Mouse (Mus musculus) bone marrow, adult 2 months (tissue): ENCODE data around the gene Wdr5b. TPM values are rescaled to one million over a fixed set of nuclear protein-coding genes. Genes with fewer than 3 reads are reported as not detected.
"Not testable (repeated sequence)": the region's sequence is repeated elsewhere in the genome, so short reads cannot be mapped to it uniquely, and the experiment has no call there.

Source experiments
- H3K27ac ChIP-seq: fragments of 200-500 bp; 2 replicates; pipeline ENCODE4 v1.5.1; 2012; ENCODE audit warnings: low read depth, mild to moderate bottlenecking, control low read depth, inconsistent platforms, low read length; ENCODE audit not compliant: control insufficient read depth, poor library complexity, insufficient read depth
- H3K4me1 ChIP-seq: fragments of 200-500 bp; 2 replicates; pipeline ENCODE4 v1.6.1; 2011; ENCODE audit warnings: low read length; ENCODE audit not compliant: control insufficient read depth, insufficient read depth
- H3K4me3 ChIP-seq: fragments of 200-500 bp; replicated peaks from 2 replicates; pipeline ENCODE3; 2011; ENCODE audit warnings: mild to moderate bottlenecking, low read depth, low read length, control low read depth; ENCODE audit not compliant: control insufficient read depth
- CTCF ChIP-seq: fragments of 200-500 bp; IDR thresholded peaks from 2 replicates; pipeline ENCODE4 v1.5.1; 2011; ENCODE audit warnings: low read length, control low read depth; ENCODE audit not compliant: control insufficient read depth, insufficient read depth
- POLR2A ChIP-seq: fragments of 200-500 bp; IDR thresholded peaks from 2 replicates; pipeline ENCODE4 v1.6.1; 2011; ENCODE audit warnings: low read depth, mild to moderate bottlenecking, control low read depth, low read length, borderline replicate concordance; ENCODE audit not compliant: control insufficient read depth
- WGBS: fragments of 180-500 bp; shearing (Covaris S2); methylation state at CpG from one replicate; pipeline ENCODE4 v1.1.7; 2018; 5-methylcytosine and 5-hydroxymethylcytosine counted together
- polyA plus RNA-seq: library from polyadenylated mRNA; stranded (reverse); fragments of >200 nt; gene quantifications from 2 replicates; pipeline ENCODE4 v1.2.4, GENCODE M21; 2011; ENCODE audit warnings: low replicate concordance; ENCODE audit not compliant: missing spikeins, insufficient read depth, insufficient read length

Wdr5b gene
- polyA plus RNA-seq, 1 experiment = 7.3 TPM

- H3K4me1 ChIP-seq = no peaks in the 10 kb centered on the region
- no peak overlapping the region for H3K4me3 ChIP-seq
- H3K27ac ChIP-seq = no peak overlapping the region
- 90% methylated on average over 4 of the region's 4 CpGs for WGBS
- TF ChIP-seq CTCF (no peak), POLR2A (no peak)
Measured at GRCm38 (mm10) chr16:36043964-36044363, 3.0 kb downstream of the Wdr5b start.

DNA sequence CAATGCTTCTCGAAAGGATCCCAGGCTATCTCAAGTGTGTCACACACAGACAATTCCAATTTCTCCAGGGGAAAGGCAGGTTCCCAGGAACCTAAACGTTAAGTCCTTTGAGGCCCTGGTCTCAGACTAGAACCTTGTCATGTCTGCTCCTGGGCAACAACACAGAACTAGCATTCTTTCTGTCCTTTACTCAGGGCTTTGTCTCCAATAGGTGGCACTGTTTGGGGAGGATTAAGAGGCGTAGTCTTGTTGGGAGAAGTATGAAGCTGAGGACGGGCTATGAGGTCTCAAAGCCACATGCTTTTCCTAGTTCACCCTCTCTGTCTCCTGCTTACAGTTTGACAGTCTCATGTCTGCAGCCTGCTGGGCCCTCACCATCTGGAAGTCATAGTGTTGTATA, 6.5 kb downstream of the Wdr5b start:
- 87% methylated on average over 4 of the region's 4 CpGs for WGBS
- TF ChIP-seq POLR2A (no peak), CTCF (no peak)
- Histone ChIP-seq H3K27ac (no peak overlapping the region), H3K4me3 (no peak overlapping the region), H3K4me1 (no peaks in the 10 kb centered on the region)

DNA sequence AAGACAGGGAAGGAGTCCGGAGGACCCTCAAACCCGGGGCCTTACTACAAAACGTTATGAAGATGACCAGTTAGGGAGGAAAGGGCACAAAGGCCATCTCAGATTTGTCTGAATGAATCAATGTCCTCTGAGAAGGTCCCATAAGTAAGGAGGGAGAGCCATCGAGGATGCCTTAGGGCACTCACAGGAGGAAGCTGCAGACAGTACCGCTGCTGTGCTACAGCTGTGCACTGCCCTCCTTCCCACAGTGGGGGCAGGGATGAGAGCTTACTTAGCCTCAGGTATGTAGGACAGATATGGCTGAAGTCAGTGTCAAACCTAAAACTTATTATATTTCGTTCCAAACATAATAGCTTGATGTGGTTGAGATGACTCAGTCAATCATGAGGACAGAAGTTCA, 10.5 kb downstream of the Wdr5b start:
- WGBS = 75% methylated on average over 6 of the region's 6 CpGs
- TF ChIP-seq CTCF (no peak), POLR2A (no peak)
- no peak overlapping the region for H3K27ac ChIP-seq
- no peak overlapping the region for H3K4me3 ChIP-seq
- H3K4me1 ChIP-seq = no peaks in the 10 kb centered on the region

- WGBS = 70% methylated on average over 6 of the region's 6 CpGs
- no peak for TF ChIP-seq CTCF
- TF ChIP-seq POLR2A = no peak
- Histone ChIP-seq H3K4me3 (no peak overlapping the region), H3K27ac (no peak overlapping the region), H3K4me1 (no peaks in the 10 kb centered on the region)
Measured at GRCm38 (mm10) chr16:36053524-36054275, 12.7 kb downstream of the Wdr5b start.

- no peak overlapping the region for H3K27ac ChIP-seq
- 88% methylated on average over 8 of the region's 8 CpGs for WGBS
- no peak overlapping the region for H3K4me3 ChIP-seq
- TF ChIP-seq CTCF (no peak), POLR2A (no peak)
- no peaks in the 10 kb centered on the region for H3K4me1 ChIP-seq
Measured at GRCm38 (mm10) chr16:36054920-36055319, 13.9 kb downstream of the Wdr5b start.

DNA sequence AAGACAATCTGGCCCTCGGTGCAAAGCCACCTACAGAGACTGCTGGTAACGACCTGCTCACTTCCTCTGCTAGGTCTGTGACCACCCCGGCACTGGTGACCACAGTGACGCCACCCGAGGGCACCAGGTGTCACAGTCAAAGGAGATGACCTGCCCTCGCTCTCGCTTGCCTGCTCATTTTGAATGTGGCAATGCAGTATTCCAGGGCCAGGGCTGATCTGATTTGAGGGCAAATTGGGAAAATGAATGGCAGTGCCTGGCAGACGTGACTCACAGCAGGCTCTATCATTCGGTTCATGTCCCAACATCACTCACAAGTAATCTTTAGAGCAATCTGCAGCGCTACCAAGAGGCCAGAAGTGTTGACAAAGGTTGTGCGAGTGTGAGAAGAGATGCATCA, 15.4 kb downstream of the Wdr5b start:
- WGBS = 83% methylated on average over 11 of the region's 11 CpGs
- Histone ChIP-seq H3K4me1 (no peaks in the 10 kb centered on the region), H3K27ac (no peak overlapping the region), H3K4me3 (no peak overlapping the region)
- no peak for TF ChIP-seq CTCF
- TF ChIP-seq POLR2A = no peak

DNA sequence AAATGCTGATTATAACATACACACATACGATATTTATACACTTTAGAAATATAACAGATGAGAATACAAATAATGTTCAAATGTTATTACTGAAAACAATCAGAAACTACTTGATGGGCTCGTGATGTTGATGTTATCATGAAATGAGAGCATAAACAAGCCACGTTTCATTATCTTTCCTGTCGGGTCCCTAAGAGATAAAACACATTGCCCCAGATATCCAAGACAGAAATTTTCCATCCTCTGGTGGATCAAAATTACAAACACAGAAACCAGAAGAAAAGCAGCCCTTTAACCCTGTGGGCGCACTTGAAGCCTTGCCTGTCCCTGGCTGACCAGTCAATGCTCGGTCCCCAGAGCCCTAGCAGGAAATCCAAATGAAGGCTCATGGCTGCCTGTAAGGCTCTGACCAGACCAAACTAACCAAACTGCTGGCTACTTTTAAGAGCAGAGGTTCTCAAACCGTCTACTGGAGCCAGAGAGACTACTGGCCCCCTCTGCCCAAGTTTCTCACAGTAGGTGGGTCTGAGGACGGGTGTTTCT, 17.0 kb downstream of the Wdr5b start:
- H3K27ac ChIP-seq = no peak overlapping the region
- no peaks in the 10 kb centered on the region; the same call in 1 of the 2 replicates for H3K4me1 ChIP-seq
- WGBS = 75% methylated on average over 8 of the region's 8 CpGs
- no peak overlapping the region for H3K4me3 ChIP-seq
- no peak for TF ChIP-seq POLR2A
- TF ChIP-seq CTCF = no peak

DNA sequence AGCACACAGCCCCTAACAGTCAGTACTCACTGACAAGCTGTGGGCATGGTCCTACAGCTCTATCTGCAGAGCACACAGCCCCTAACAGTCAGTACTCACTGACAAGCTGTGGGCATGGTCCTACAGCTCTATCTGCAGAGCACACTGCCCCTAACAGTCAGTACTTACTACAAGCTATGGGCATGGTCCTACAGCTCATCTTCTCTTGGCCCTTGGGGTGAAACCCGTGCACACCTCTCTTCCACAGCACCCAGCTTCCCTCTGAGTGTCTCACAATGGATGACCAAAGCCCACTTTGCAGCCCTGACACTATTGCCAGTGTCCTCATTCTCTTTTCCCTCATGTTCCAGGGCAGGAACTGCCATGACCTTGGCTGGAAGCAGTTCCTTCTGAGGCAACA, 21.5 kb downstream of the Wdr5b start:
- H3K4me1 ChIP-seq, H3K4me3 ChIP-seq, H3K27ac ChIP-seq: not testable (repeated sequence)
- WGBS = 71% methylated on average over 1 of the region's 1 CpGs

- 87% methylated on average over 2 of the region's 2 CpGs for WGBS
- Histone ChIP-seq H3K4me3 (no peak overlapping the region), H3K4me1 (no peaks in the 10 kb centered on the region; the same call in none of the 2 replicates), H3K27ac (no peak overlapping the region)
- TF ChIP-seq CTCF (no peak), POLR2A (no peak)
Measured at GRCm38 (mm10) chr16:36063315-36063714, 22.3 kb downstream of the Wdr5b start.
